Mouse (Mus musculus) MEL (cell line): ENCODE measurements around the gene Myl12a. TPM values are rescaled to one million over a fixed set of nuclear protein-coding genes. Genes with fewer than 3 reads are reported as not detected.

ENCODE experiments used
- DNase-seq: peaks from one replicate; pipeline ENCODE4 v3.0.0; 2011; ENCODE audit warnings: low read depth, low spot score
- H3K27ac ChIP-seq: 2 replicates; pipeline ENCODE4 v1.5.1; 2012; ENCODE audit warnings: low read depth, mild to moderate bottlenecking, control low read depth, low read length, moderate library complexity; ENCODE audit not compliant: control insufficient read depth
- H3K27me3 ChIP-seq, 2 experiments: fragments of 150-350 bp in 1 of 2; sonication (generic) in 1 of 2; 2 replicates each; pipeline ENCODE4 v1.6.1; 2012; ENCODE audit warnings: low read length in 2 of 2, mild to moderate bottlenecking in 2 of 2, improper control_type of control experiment in 1 of 2, moderate library complexity in 1 of 2; ENCODE audit not compliant: insufficient read depth in 2 of 2, control insufficient read depth in 1 of 2
- H3K36me3 ChIP-seq, 2 experiments: 2 replicates each; pipeline ENCODE4 v1.6.1; 2012 to 2014; ENCODE audit warnings: low read length in 2 of 2, improper control_type of control experiment in 1 of 2, inconsistent platforms in 1 of 2, mild to moderate bottlenecking in 1 of 2; ENCODE audit not compliant: insufficient read depth in 2 of 2, control insufficient read depth in 1 of 2
- H3K4me1 ChIP-seq, 2 experiments: fragments of 150-350 bp in 1 of 2; sonication (generic) in 1 of 2; 2 replicates each; pipeline ENCODE4 v1.6.1; 2012; ENCODE audit warnings: low read length in 2 of 2, improper control_type of control experiment in 1 of 2, mild to moderate bottlenecking in 1 of 2; ENCODE audit not compliant: insufficient read depth in 2 of 2, control insufficient read depth in 1 of 2
- H3K4me3 ChIP-seq, 2 experiments: fragments of 150-350 bp in 1 of 2; sonication (generic) in 1 of 2; 2 replicates each; pipeline ENCODE4 v1.5.1; 2012; ENCODE audit warnings: low read depth in 2 of 2, low read length in 2 of 2, mild to moderate bottlenecking in 2 of 2, moderate library complexity in 2 of 2, control low read depth in 1 of 2, improper control_type of control experiment in 1 of 2; ENCODE audit not compliant: control insufficient read depth in 1 of 2, insufficient read depth in 1 of 2
- H3K79me2 ChIP-seq: 2 replicates; pipeline ENCODE4 v1.6.1; 2012; ENCODE audit warnings: mild to moderate bottlenecking, low read length, moderate library complexity; ENCODE audit not compliant: control insufficient read depth, poor library complexity, insufficient read depth
- H3K9ac ChIP-seq: 2 replicates; pipeline ENCODE4 v1.6.1; 2012; ENCODE audit warnings: low read depth, mild to moderate bottlenecking, control low read depth, low read length, moderate library complexity; ENCODE audit not compliant: control insufficient read depth, poor library complexity, severe bottlenecking
- H3K9me3 ChIP-seq: fragments of 150-350 bp; sonication (generic); replicated peaks from 2 replicates; pipeline ENCODE4 v1.6.1; 2012; ENCODE audit warnings: mild to moderate bottlenecking, low read length, improper control_type of control experiment, moderate library complexity; ENCODE audit not compliant: insufficient read depth
- CHD1 ChIP-seq: IDR thresholded peaks from 2 replicates; pipeline ENCODE4 v1.6.1; 2012; ENCODE audit warnings: low read depth, mild to moderate bottlenecking, inconsistent platforms, low read length, improper control_type of control experiment
- CHD2 ChIP-seq: IDR thresholded peaks from 2 replicates; pipeline ENCODE4 v1.6.1; 2011; ENCODE audit warnings: low read length, improper control_type of control experiment
- E2F4 ChIP-seq: IDR thresholded peaks from 2 replicates; pipeline ENCODE4 v1.6.1; 2011; ENCODE audit warnings: low read depth, low read length, improper control_type of control experiment, borderline replicate concordance
- GATA1 ChIP-seq: IDR thresholded peaks from 2 replicates; pipeline ENCODE4 v1.6.1; 2011; ENCODE audit warnings: low read depth, low read length, improper control_type of control experiment
- HCFC1 ChIP-seq: IDR thresholded peaks from 2 replicates; pipeline ENCODE4 v1.6.1; 2012; ENCODE audit warnings: low read depth, mild to moderate bottlenecking, inconsistent platforms, low read length, improper control_type of control experiment, moderate library complexity
- MAFK ChIP-seq: IDR thresholded peaks from 2 replicates; pipeline ENCODE4 v1.6.1; 2011; ENCODE audit warnings: low read depth, mild to moderate bottlenecking, low read length, improper control_type of control experiment, borderline replicate concordance
- MAZ ChIP-seq: IDR thresholded peaks from 2 replicates; pipeline ENCODE4 v1.6.1; 2012; ENCODE audit warnings: low read depth, mild to moderate bottlenecking, inconsistent platforms, low read length, improper control_type of control experiment
- POLR2AphosphoS5 ChIP-seq: IDR thresholded peaks from 2 replicates; pipeline ENCODE4 v1.6.1; 2012; ENCODE audit warnings: low read depth, borderline replicate concordance, mild to moderate bottlenecking, inconsistent platforms, low read length, moderate library complexity, mixed read lengths
- RAD21 ChIP-seq: IDR thresholded peaks from 2 replicates; pipeline ENCODE4 v1.6.1; 2011; ENCODE audit warnings: mild to moderate bottlenecking, low read depth, low read length, improper control_type of control experiment
- RCOR1 ChIP-seq: IDR thresholded peaks from 2 replicates; pipeline ENCODE4 v1.6.1; 2012; ENCODE audit warnings: low read depth, mild to moderate bottlenecking, inconsistent platforms, low read length, improper control_type of control experiment
- SIN3A ChIP-seq: IDR thresholded peaks from 2 replicates; pipeline ENCODE4 v1.6.1; 2012; ENCODE audit warnings: low read length, improper control_type of control experiment, inconsistent platforms
- USF1 ChIP-seq: IDR thresholded peaks from 2 replicates; pipeline ENCODE4 v1.6.1; 2014; ENCODE audit warnings: low read depth, mild to moderate bottlenecking, inconsistent platforms, low read length, improper control_type of control experiment, moderate library complexity
- ZC3H11A ChIP-seq: IDR thresholded peaks from 2 replicates; pipeline ENCODE4 v1.6.1; 2012; ENCODE audit warnings: low read depth, mild to moderate bottlenecking, inconsistent platforms, low read length, improper control_type of control experiment
- ZMIZ1 ChIP-seq: IDR thresholded peaks from 2 replicates; pipeline ENCODE4 v1.6.1; 2012; ENCODE audit warnings: low read depth, mild to moderate bottlenecking, inconsistent platforms, low read length, improper control_type of control experiment, moderate library complexity
- polyA plus RNA-seq, 2 experiments: library from polyadenylated mRNA; stranded (reverse) in 1 of 2; unstranded in 1 of 2; fragments of >175 nt in 1 of 2; fragments of >200 nt in 1 of 2; gene quantifications; 2 replicates each; pipeline versions ENCODE4 v1.2.1 to v1.2.4; 2012; ENCODE audit warnings: low replicate concordance in 2 of 2, low read depth in 1 of 2; ENCODE audit not compliant: insufficient read length in 2 of 2, insufficient read depth in 1 of 2, missing spikeins in 1 of 2
- total RNA-seq: library from RNA; depleted of rRNA; stranded (reverse); fragments of 300-350 nt; gene quantifications from 2 replicates; pipeline ENCODE4 v1.2.3, GENCODE M21; 2012

The Myl12a gene
- total and polyA plus RNA-seq, 3 experiments, result 113 to 130 TPM; not detected in 1

DNA sequence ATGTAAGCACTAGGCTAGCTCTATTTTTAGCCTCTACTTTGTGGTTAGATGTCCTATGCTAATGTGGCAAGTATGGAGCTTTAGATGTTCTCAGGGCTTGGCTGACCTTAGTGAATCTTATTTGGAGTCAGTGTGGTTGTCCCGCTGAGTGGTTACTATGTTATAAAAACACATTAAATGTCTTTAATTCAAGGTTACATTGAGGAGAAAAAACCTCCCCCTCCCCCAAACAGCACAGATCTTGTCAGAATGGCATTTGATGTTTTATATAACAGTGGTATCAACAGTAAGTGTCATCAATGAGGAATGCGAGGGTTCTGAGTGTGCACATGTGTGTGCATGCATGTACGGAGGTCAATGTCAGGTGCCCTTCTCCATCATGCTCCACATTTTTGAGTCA, 24.5 kb upstream of the Myl12a start:
- Histone ChIP-seq H3K4me1 (no peaks in the 10 kb centered on the region), H3K27me3 (no peaks in the 10 kb centered on the region), H3K9me3 (no peaks in the 10 kb centered on the region), H3K9ac (no peak overlapping the region), H3K79me2 (no peaks in the 10 kb centered on the region), H3K27ac (no peak overlapping the region), H3K36me3 (no peaks in the 10 kb centered on the region), H3K4me3 (no peak overlapping the region)
- no peak for TF ChIP-seq CHD2
- no peak for TF ChIP-seq HCFC1
- TF ChIP-seq ZMIZ1, result no peak
- TF ChIP-seq SIN3A, result no peak
- TF ChIP-seq MAFK, result no peak
- TF ChIP-seq GATA1, result no peak
- no peak for TF ChIP-seq ZC3H11A
- no peak for TF ChIP-seq E2F4
- no peak for TF ChIP-seq RCOR1
- no peak for TF ChIP-seq MAZ
- no peak for DNase-seq

DNA sequence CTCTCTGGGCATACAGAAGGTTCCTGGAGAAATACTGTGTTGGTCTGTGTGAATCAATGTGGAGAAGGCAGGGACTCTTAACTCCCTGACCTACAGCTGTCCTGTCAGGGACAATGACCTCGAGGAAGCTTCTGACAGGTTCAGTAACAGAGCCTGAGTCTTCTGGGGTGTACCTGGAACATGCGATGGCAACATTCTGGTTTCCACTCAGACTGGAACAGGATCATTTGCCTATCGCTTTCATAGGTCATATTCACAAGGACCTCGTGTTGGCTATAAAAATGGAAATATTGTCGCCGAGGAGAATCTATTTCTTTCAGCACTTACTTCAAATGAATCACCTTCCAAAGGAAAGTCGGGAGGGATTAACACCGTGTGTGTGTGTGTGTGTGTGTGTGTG, 23.2 kb upstream of the Myl12a start:
- H3K36me3 ChIP-seq, result no peaks in the 10 kb centered on the region
- H3K9ac ChIP-seq, result no peak overlapping the region
- no peaks in the 10 kb centered on the region for H3K9me3 ChIP-seq
- H3K27me3 ChIP-seq, result no peaks in the 10 kb centered on the region
- no peak overlapping the region for H3K27ac ChIP-seq
- H3K4me3 ChIP-seq, result no peak overlapping the region
- TF ChIP-seq RAD21, result no peak
- no peak for TF ChIP-seq POLR2AphosphoS5
- no peak for TF ChIP-seq CHD1
- TF ChIP-seq, all 39 proteins: peak for 0
- Histone ChIP-seq H3K4me1 (no peaks in the 10 kb centered on the region), H3K79me2 (no peaks in the 10 kb centered on the region)
- no peak for DNase-seq

DNA sequence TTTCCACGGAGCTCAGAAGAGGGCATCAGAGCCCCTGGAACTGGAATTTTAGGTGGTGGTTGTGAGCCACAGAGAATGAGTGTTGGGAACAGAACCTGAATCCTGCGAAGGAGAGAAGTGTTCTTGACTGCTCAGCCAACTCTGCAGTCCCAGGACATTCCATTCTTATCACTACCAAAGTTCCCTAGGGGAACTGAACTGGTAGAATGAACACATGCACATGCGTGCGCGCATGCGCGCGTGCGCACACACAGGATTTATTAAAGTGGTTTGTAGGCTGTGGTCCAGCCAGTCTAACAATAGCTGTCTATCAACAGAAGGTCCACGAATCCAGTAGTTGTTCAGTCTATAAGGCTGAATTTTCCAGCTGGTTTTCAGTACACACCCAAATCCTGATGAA, 21.4 kb upstream of the Myl12a start:
- no peaks in the 10 kb centered on the region for H3K4me1 ChIP-seq
- TF ChIP-seq ZMIZ1, result no peak
- TF ChIP-seq POLR2AphosphoS5, result no peak
- no peak for TF ChIP-seq USF1
- TF ChIP-seq E2F4, result no peak
- no peak overlapping the region for H3K9ac ChIP-seq
- DNase-seq, result no peak
- H3K9me3 ChIP-seq, result no peaks in the 10 kb centered on the region
- no peaks in the 10 kb centered on the region for H3K27me3 ChIP-seq
- no peak overlapping the region for H3K27ac ChIP-seq
- H3K36me3 ChIP-seq, result no peaks in the 10 kb centered on the region
- no peaks in the 10 kb centered on the region for H3K79me2 ChIP-seq
- no peak overlapping the region for H3K4me3 ChIP-seq
